Mouse (Mus musculus): ENCODE data around the gene H2-D1. TPM values are rescaled to one million over a fixed set of nuclear protein-coding genes. Genes with fewer than 3 reads are reported as not detected.

Gene H2-D1
- polyA plus RNA-seq (2014; fragmentation: Nextera tagmentation; extraction: Ambion mirVana) = 15.7 and 16.3 TPM in 2 replicates

GRCm38 (mm10) chr17:35262664-35263522 is at the start of gene H2-D1:
Gene H2-D1 (plus strand): TSS chr17:35262730.
- 2% methylated on average over 60 of the region's 73 CpGs for WGBS
- H3K4me2 ChIP-seq (ENCODE audit: low read depth, severe bottlenecking) = peak within 1 kb of the TSS; percentile 95
- peak within 1 kb of the TSS; percentile 60 for H3K4me3 ChIP-seq (ENCODE audit: low read depth, low read length)
- no peaks in the 10 kb centered on the region for H3K4me1 ChIP-seq (ENCODE audit: control insufficient read depth, insufficient read depth, low read length)
- peaks cover 31% of the 10 kb centered on the region for H3K27me3 ChIP-seq (ENCODE audit: control insufficient read depth, insufficient read depth, low read length)
- H3K9ac ChIP-seq (ENCODE audit: low read length) = peak within 1 kb of the TSS; percentile 47; the same call in 1 of the 2 replicates
- no peaks in the 10 kb centered on the region for H3K9me3 ChIP-seq (ENCODE audit: control insufficient read depth, low read length)
- ATAC-seq (ENCODE audit: insufficient number of reproducible peaks, low FRiP score, low TSS enrichment, low read depth) (peak; percentile 89), DNase-seq (ENCODE audit: low spot score) (peak; percentile 92)
- H3K36me3 ChIP-seq (ENCODE audit: control insufficient read depth, insufficient read depth, low read length) = no peaks in the 10 kb centered on the region
- H3K27ac ChIP-seq (replicated peaks; ENCODE audit: low read depth, low read length) = no peak within 1 kb of the TSS

- DNase-seq (ENCODE audit: low spot score) = no peak
- Histone ChIP-seq H3K4me2 (ENCODE audit: low read depth, severe bottlenecking) (no peak overlapping the region), H3K27ac (replicated peaks; ENCODE audit: low read depth, low read length) (no peak overlapping the region), H3K9me3 (ENCODE audit: control insufficient read depth, low read length) (no peaks in the 10 kb centered on the region), H3K4me3 (ENCODE audit: low read depth, low read length) (no peak overlapping the region), H3K9ac (ENCODE audit: low read length) (no peak overlapping the region), H3K36me3 (ENCODE audit: control insufficient read depth, insufficient read depth, low read length) (no peaks in the 10 kb centered on the region), H3K4me1 (ENCODE audit: control insufficient read depth, insufficient read depth, low read length) (no peaks in the 10 kb centered on the region), H3K27me3 (ENCODE audit: control insufficient read depth, insufficient read depth, low read length) (no peaks in the 10 kb centered on the region)
- 92% methylated on average over 5 of the region's 5 CpGs for WGBS
- ATAC-seq (ENCODE audit: insufficient number of reproducible peaks, low FRiP score, low TSS enrichment, low read depth) = no peak
Observed at GRCm38 (mm10) chr17:35213071-35213470, 49.5 kb upstream of the H2-D1 start.

- Histone ChIP-seq H3K9me3 (ENCODE audit: control insufficient read depth, low read length) (no peaks in the 10 kb centered on the region), H3K4me2 (ENCODE audit: low read depth, severe bottlenecking) (no peak overlapping the region), H3K4me3 (ENCODE audit: low read depth, low read length) (no peak overlapping the region), H3K27me3 (ENCODE audit: control insufficient read depth, insufficient read depth, low read length) (no peaks in the 10 kb centered on the region), H3K27ac (replicated peaks; ENCODE audit: low read depth, low read length) (no peak overlapping the region), H3K36me3 (ENCODE audit: control insufficient read depth, insufficient read depth, low read length) (peaks cover 3% of the 10 kb centered on the region; the same call in 1 of the 2 replicates), H3K4me1 (ENCODE audit: control insufficient read depth, insufficient read depth, low read length) (no peaks in the 10 kb centered on the region), H3K9ac (ENCODE audit: low read length) (no peak overlapping the region)
- WGBS = 84% methylated on average over 18 of the region's 18 CpGs
- DNase-seq (ENCODE audit: low spot score) (no peak), ATAC-seq (ENCODE audit: insufficient number of reproducible peaks, low FRiP score, low TSS enrichment, low read depth) (no peak)
Observed at GRCm38 (mm10) chr17:35218516-35219193, 43.9 kb upstream of the H2-D1 start.

GRCm38 (mm10) chr17:35219601-35220041 is 42.9 kb upstream of the H2-D1 start:
- no peaks in the 10 kb centered on the region for H3K27me3 ChIP-seq (ENCODE audit: control insufficient read depth, insufficient read depth, low read length)
- no peaks in the 10 kb centered on the region for H3K9me3 ChIP-seq (ENCODE audit: control insufficient read depth, low read length)
- no peak overlapping the region for H3K27ac ChIP-seq (replicated peaks; ENCODE audit: low read depth, low read length)
- ATAC-seq (ENCODE audit: insufficient number of reproducible peaks, low FRiP score, low TSS enrichment, low read depth) (no peak), DNase-seq (ENCODE audit: low spot score) (no peak)
- H3K9ac ChIP-seq (ENCODE audit: low read length) = no peak overlapping the region
- 91% methylated on average over 6 of the region's 6 CpGs for WGBS
- H3K4me3 ChIP-seq (ENCODE audit: low read depth, low read length) = no peak overlapping the region
- no peaks in the 10 kb centered on the region for H3K4me1 ChIP-seq (ENCODE audit: control insufficient read depth, insufficient read depth, low read length)
- peaks cover 3% of the 10 kb centered on the region; the same call in 1 of the 2 replicates for H3K36me3 ChIP-seq (ENCODE audit: control insufficient read depth, insufficient read depth, low read length)
- H3K4me2 ChIP-seq (ENCODE audit: low read depth, severe bottlenecking) = no peak overlapping the region

GRCm38 (mm10) chr17:35220156-35220952 is 42.2 kb upstream of the H2-D1 start, which contains the start of gene Gm16181:
Gene Gm16181 (plus strand): TSS chr17:35220834.
- no peak within 1 kb of the TSS for H3K9ac ChIP-seq (ENCODE audit: low read length)
- DNase-seq (ENCODE audit: low spot score) (no peak), ATAC-seq (ENCODE audit: insufficient number of reproducible peaks, low FRiP score, low TSS enrichment, low read depth) (no peak)
- no peaks in the 10 kb centered on the region for H3K4me1 ChIP-seq (ENCODE audit: control insufficient read depth, insufficient read depth, low read length)
- peaks cover 6% of the 10 kb centered on the region for H3K36me3 ChIP-seq (ENCODE audit: control insufficient read depth, insufficient read depth, low read length)
- no peaks in the 10 kb centered on the region for H3K27me3 ChIP-seq (ENCODE audit: control insufficient read depth, insufficient read depth, low read length)
- 83% methylated on average over 28 of the region's 28 CpGs for WGBS
- no peak within 1 kb of the TSS for H3K27ac ChIP-seq (replicated peaks; ENCODE audit: low read depth, low read length)
- no peak within 1 kb of the TSS for H3K4me3 ChIP-seq (ENCODE audit: low read depth, low read length)
- no peak within 1 kb of the TSS for H3K4me2 ChIP-seq (ENCODE audit: low read depth, severe bottlenecking)
- no peaks in the 10 kb centered on the region for H3K9me3 ChIP-seq (ENCODE audit: control insufficient read depth, low read length)

- H3K36me3 ChIP-seq (ENCODE audit: control insufficient read depth, insufficient read depth, low read length) = peaks cover 7% of the 10 kb centered on the region
- H3K9ac ChIP-seq (ENCODE audit: low read length) = peak overlapping the region; percentile 4; the same call in 1 of the 2 replicates
- ATAC-seq (ENCODE audit: insufficient number of reproducible peaks, low FRiP score, low TSS enrichment, low read depth) (no peak), DNase-seq (ENCODE audit: low spot score) (no peak)
- no peaks in the 10 kb centered on the region for H3K9me3 ChIP-seq (ENCODE audit: control insufficient read depth, low read length)
- no peaks in the 10 kb centered on the region for H3K4me1 ChIP-seq (ENCODE audit: control insufficient read depth, insufficient read depth, low read length)
- no peak overlapping the region for H3K27ac ChIP-seq (replicated peaks; ENCODE audit: low read depth, low read length)
- no peaks in the 10 kb centered on the region for H3K27me3 ChIP-seq (ENCODE audit: control insufficient read depth, insufficient read depth, low read length)
- H3K4me3 ChIP-seq (ENCODE audit: low read depth, low read length) = no peak overlapping the region
- WGBS = 86% methylated on average over 6 of the region's 6 CpGs
- H3K4me2 ChIP-seq (ENCODE audit: low read depth, severe bottlenecking) = no peak overlapping the region
Observed at GRCm38 (mm10) chr17:35222299-35222698, 40.2 kb upstream of the H2-D1 start.

- Histone ChIP-seq H3K27ac (replicated peaks; ENCODE audit: low read depth, low read length) (no peak overlapping the region), H3K4me1 (ENCODE audit: control insufficient read depth, insufficient read depth, low read length) (no peaks in the 10 kb centered on the region)
Observed at GRCm38 (mm10) chr17:35224641-35225040, 37.9 kb upstream of the H2-D1 start.

GRCm38 (mm10) chr17:35225456-35225855 is 37.1 kb upstream of the H2-D1 start:
- Histone ChIP-seq H3K9me3 (ENCODE audit: control insufficient read depth, low read length) (no peaks in the 10 kb centered on the region), H3K27ac (replicated peaks; ENCODE audit: low read depth, low read length) (no peak overlapping the region), H3K4me1 (ENCODE audit: control insufficient read depth, insufficient read depth, low read length) (no peaks in the 10 kb centered on the region), H3K27me3 (ENCODE audit: control insufficient read depth, insufficient read depth, low read length) (no peaks in the 10 kb centered on the region), H3K36me3 (ENCODE audit: control insufficient read depth, insufficient read depth, low read length) (peaks cover 15% of the 10 kb centered on the region), H3K4me3 (ENCODE audit: low read depth, low read length) (no peak overlapping the region), H3K4me2 (ENCODE audit: low read depth, severe bottlenecking) (no peak overlapping the region), H3K9ac (ENCODE audit: low read length) (no peak overlapping the region)
- DNase-seq (ENCODE audit: low spot score) (no peak), ATAC-seq (ENCODE audit: insufficient number of reproducible peaks, low FRiP score, low TSS enrichment, low read depth) (no peak)
- 93% methylated on average over 5 of the region's 5 CpGs for WGBS

More at GRCm38 (mm10) chr17:35224641-35225040, 37.9 kb upstream of the H2-D1 start:
- H3K36me3 ChIP-seq (ENCODE audit: control insufficient read depth, insufficient read depth, low read length) = peaks cover 14% of the 10 kb centered on the region
- 95% methylated on average over 4 of the region's 4 CpGs for WGBS
- no peaks in the 10 kb centered on the region for H3K9me3 ChIP-seq (ENCODE audit: control insufficient read depth, low read length)
- no peaks in the 10 kb centered on the region for H3K27me3 ChIP-seq (ENCODE audit: control insufficient read depth, insufficient read depth, low read length)
- no peak for ATAC-seq (ENCODE audit: insufficient number of reproducible peaks, low FRiP score, low TSS enrichment, low read depth)
- DNase-seq (ENCODE audit: low spot score) = no peak
- H3K4me2 ChIP-seq (ENCODE audit: low read depth, severe bottlenecking) = no peak overlapping the region
- no peak overlapping the region for H3K9ac ChIP-seq (ENCODE audit: low read length)
- H3K4me3 ChIP-seq (ENCODE audit: low read depth, low read length) = no peak overlapping the region
